Mouse (Mus musculus) olfactory bulb, adult 2 months (tissue): ENCODE measurements around the gene Fbxo24.

Experiments
- CTCF ChIP-seq: fragments of 200-500 bp; IDR thresholded peaks from 2 replicates; pipeline ENCODE4 v1.5.1; 2012; ENCODE audit warnings: low read depth, mild to moderate bottlenecking, low read length, moderate library complexity; ENCODE audit not compliant: insufficient read depth
- POLR2A ChIP-seq: fragments of 200-500 bp; IDR thresholded peaks from 2 replicates; pipeline ENCODE4 v1.6.1; 2012; ENCODE audit warnings: mild to moderate bottlenecking, low read depth, low read length, moderate library complexity; ENCODE audit not compliant: insufficient read depth

GRCm38 (mm10) chr5:137633397-137634084 lies 4.7 kb upstream of the Fbxo24 start:
- no peak for TF ChIP-seq POLR2A
- no peak for TF ChIP-seq CTCF
